Mouse (Mus musculus) liver, embryonic 16.5 days (tissue): Measurements from ENCODE around the gene Hist1h2bl. TPM values are rescaled to one million over a fixed set of nuclear protein-coding genes. Genes with fewer than 3 reads are reported as not detected.
"Not testable (repeated sequence)": the region's sequence is repeated elsewhere in the genome, so short reads cannot be mapped to it uniquely, and the experiment has no call there.

Source experiments
- ATAC-seq: fragments of 200-750 bp; cut with Nextera tagmentation; 2 replicates; pipeline ENCODE4 v1.8.0; 2017; ENCODE audit warnings: low read depth, mild to moderate bottlenecking, moderate number of reproducible peaks, moderate library complexity
- H3K27ac ChIP-seq: fragments of 300-500 bp; sonication (generic); 2 replicates; pipeline ENCODE4 v1.5.1; 2014; ENCODE audit warnings: mild to moderate bottlenecking, low read length
- H3K27me3 ChIP-seq: fragments of 300-500 bp; sonication (generic); 2 replicates; pipeline ENCODE4 v1.6.1; 2014; ENCODE audit warnings: low read depth, low read length, mixed read lengths; ENCODE audit not compliant: control insufficient read depth, insufficient read depth
- H3K36me3 ChIP-seq: fragments of 300-500 bp; sonication (generic); 2 replicates; pipeline ENCODE4 v1.6.1; 2014; ENCODE audit warnings: mild to moderate bottlenecking; ENCODE audit not compliant: control insufficient read depth, insufficient read depth
- H3K4me1 ChIP-seq: fragments of 300-500 bp; sonication (generic); 2 replicates; pipeline ENCODE4 v1.6.1; 2014; ENCODE audit warnings: low read depth, low read length, mixed read lengths; ENCODE audit not compliant: control insufficient read depth
- H3K4me2 ChIP-seq: fragments of 300-500 bp; sonication (generic); 2 replicates; pipeline ENCODE4 v1.6.1; 2014; ENCODE audit warnings: low read depth, low read length, mixed read lengths
- H3K4me3 ChIP-seq: fragments of 300-500 bp; sonication (generic); 2 replicates; pipeline ENCODE4 v1.5.1; 2014; ENCODE audit warnings: low read depth, mild to moderate bottlenecking, low read length
- H3K9ac ChIP-seq: fragments of 300-500 bp; sonication (generic); 2 replicates; pipeline ENCODE4 v1.6.1; 2014; ENCODE audit warnings: low read depth, low read length
- H3K9me3 ChIP-seq: fragments of 300-500 bp; sonication (generic); replicated peaks from 2 replicates; pipeline ENCODE4 v1.6.1; 2016; ENCODE audit warnings: low read length; ENCODE audit not compliant: control insufficient read depth
- WGBS: fragments of 180-500 bp; shearing (Covaris S2); extraction: QIAGEN DNeasy Blood & Tissue Kit; methylation state at CpG from one replicate; pipeline ENCODE4 v1.1.7; 2014; ENCODE audit not compliant: insufficient replicate concordance; 5-methylcytosine and 5-hydroxymethylcytosine counted together
- polyA plus RNA-seq: library from polyadenylated mRNA; unstranded; fragments of >200 nt; fragmentation: Nextera tagmentation; extraction: Ambion mirVana; gene quantifications from 2 replicates; pipeline ENCODE4 v1.2.1, GENCODE M21; 2015

The Hist1h2bl gene
- 3.5 and 6.2 TPM in 2 replicates for polyA plus RNA-seq

DNA sequence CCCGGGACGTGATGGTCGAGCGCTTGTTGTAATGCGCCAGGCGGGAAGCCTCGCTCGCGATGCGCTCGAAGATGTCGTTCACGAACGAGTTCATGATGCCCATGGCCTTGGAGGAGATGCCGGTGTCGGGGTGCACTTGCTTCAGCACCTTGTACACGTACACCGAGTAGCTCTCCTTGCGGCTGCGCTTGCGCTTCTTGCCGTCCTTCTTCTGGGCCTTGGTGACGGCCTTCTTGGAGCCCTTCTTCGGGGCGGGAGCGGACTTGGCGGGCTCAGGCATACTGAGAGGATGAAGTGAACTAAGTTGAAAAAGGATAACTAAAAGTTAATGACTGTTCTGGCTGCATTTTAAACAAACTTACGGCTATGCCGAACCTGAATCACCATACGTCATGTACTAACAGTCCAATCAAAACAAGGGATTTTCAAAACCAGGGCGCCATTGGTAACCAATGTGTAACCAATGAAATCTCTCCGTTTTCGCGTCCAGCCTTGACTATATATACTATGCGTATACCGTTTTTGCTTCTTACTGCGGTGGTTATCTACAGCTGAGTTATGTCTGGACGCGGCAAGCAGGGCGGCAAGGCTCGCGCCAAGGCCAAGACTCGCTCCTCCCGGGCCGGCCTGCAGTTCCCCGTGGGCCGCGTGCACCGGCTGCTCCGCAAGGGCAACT is at the start of gene Hist1h2bl, which contains the start of gene Hist1h2ai:
Gene Hist1h2bl, minus strand, starts transcription at position 280 of the 676 bp plus-strand sequence.
Gene Hist1h2ai, plus strand, starts transcription at position 559 of the 676 bp plus-strand sequence.
- under 1% methylated on average over 28 of the region's 50 CpGs for WGBS
- Histone ChIP-seq H3K9ac (peak within 1 kb of the TSS; percentile 83), H3K27ac (peak within 1 kb of the TSS; percentile 97), H3K4me3 (peak within 1 kb of the TSS; percentile 55), H3K4me1 (peaks cover 37% of the 10 kb centered on the region), H3K4me2 (peak within 1 kb of the TSS; percentile 82)
- H3K9me3 ChIP-seq, H3K36me3 ChIP-seq, H3K27me3 ChIP-seq: not testable (repeated sequence)
- peak; percentile 82 for ATAC-seq

GRCm38 (mm10) chr13:21755707-21756106 is 39.8 kb upstream of the Hist1h2bl start:
- peak overlapping the region; percentile 57 for H3K4me3 ChIP-seq
- H3K36me3 ChIP-seq = no peaks in the 10 kb centered on the region
- ATAC-seq = no peak

DNA sequence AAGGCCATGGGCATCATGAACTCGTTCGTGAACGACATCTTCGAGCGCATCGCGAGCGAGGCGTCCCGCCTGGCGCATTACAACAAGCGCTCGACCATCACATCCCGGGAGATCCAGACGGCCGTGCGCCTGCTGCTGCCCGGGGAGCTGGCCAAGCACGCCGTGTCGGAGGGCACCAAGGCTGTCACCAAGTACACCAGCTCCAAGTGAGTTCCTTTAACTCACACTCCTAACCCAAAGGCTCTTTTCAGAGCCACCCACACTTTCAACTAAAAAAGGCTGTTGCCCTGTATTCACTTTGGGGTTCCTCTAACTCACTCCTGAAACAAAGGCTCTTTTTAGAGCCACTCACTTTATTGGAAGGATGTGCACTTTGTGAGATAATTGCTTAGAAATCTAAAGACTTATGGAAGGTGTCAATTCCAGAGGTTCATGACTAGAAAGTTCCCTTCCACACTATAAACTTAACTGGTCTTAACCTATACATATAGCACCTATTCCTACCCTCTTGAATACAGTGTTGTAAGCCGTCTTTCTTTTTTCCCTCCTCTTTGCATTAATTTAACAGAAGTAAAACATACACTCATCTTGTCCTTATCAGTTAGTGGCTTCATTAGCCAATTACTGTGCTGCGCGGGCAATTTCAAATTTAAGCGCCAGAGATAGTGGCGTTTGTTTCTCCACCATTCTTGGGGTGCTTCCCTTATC is 38.5 kb upstream of the Hist1h2bl start:
- peak overlapping the region; percentile 64 for H3K9ac ChIP-seq
- not testable (repeated sequence) for H3K4me1 ChIP-seq, H3K27me3 ChIP-seq, H3K36me3 ChIP-seq, H3K9me3 ChIP-seq
- peak overlapping the region; percentile 75 for H3K4me2 ChIP-seq
- peak overlapping the region; percentile 99 for H3K27ac ChIP-seq
- peak; percentile 17 for ATAC-seq
- 2% methylated on average over 8 of the region's 26 CpGs for WGBS
- H3K4me3 ChIP-seq = peak overlapping the region; percentile 63

More at GRCm38 (mm10) chr13:21755707-21756106, 39.8 kb upstream of the Hist1h2bl start:
- Histone ChIP-seq H3K9me3 (no peaks in the 10 kb centered on the region), H3K27ac (peak overlapping the region; percentile 86; the same call in 1 of the 2 replicates), H3K4me1 (peaks cover 5% of the 10 kb centered on the region), H3K27me3 (no peaks in the 10 kb centered on the region), H3K4me2 (peak overlapping the region; percentile 55), H3K9ac (peak overlapping the region; percentile 42; the same call in 1 of the 2 replicates)
- WGBS = 53% methylated on average over 1 of the region's 1 CpGs

- H3K4me2 ChIP-seq = peak within 1 kb of the TSS; percentile 75
- H3K4me1 ChIP-seq, H3K36me3 ChIP-seq, H3K9me3 ChIP-seq, H3K27me3 ChIP-seq: not testable (repeated sequence)
- H3K9ac ChIP-seq = peak within 1 kb of the TSS; percentile 70
- ATAC-seq = peak; percentile 84
- peak within 1 kb of the TSS; percentile 99 for H3K27ac ChIP-seq
- WGBS = under 1% methylated on average over 40 of the region's 50 CpGs
- peak within 1 kb of the TSS; percentile 63 for H3K4me3 ChIP-seq
These were observed 37.8 kb upstream of the Hist1h2bl start, which contains the start of the genes Hist1h2ak and Hist1h2bn for GRCm38 (mm10) chr13:21753524-21754285. TSS of gene Hist1h2ak (minus strand) at chr13:21753827. TSS of gene Hist1h2bn (plus strand) at chr13:21754123.

DNA sequence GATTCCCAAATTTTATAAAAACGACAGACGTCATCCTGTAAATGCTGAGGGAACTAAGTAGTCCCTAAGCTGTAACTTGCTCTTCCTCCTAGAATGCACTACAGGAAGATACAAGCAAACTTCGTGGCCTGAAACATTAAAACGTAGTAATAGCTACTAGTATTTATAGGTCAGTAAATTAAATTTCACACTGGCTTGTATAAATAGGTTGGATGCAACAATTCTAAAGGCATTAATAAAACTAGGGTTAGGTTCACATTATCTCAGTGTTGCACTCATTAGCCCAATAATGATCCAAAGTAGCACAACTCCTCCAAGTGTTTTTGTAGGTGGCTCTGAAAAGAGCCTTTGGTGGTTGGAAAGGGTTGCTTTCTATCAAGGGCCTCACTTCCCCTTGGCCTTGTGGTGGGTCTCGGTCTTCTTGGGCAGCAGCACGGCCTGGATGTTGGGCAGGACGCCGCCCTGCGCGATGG is 37.1 kb upstream of the Hist1h2bl start:
- no peak for ATAC-seq
- peak overlapping the region; percentile 99 for H3K27ac ChIP-seq
- peak overlapping the region; percentile 75 for H3K4me2 ChIP-seq
- H3K27me3 ChIP-seq = no peaks in the 10 kb centered on the region
- peaks cover 8% of the 10 kb centered on the region for H3K4me1 ChIP-seq
- WGBS = under 1% methylated on average over 10 of the region's 10 CpGs
- H3K36me3 ChIP-seq = no peaks in the 10 kb centered on the region
- no peaks in the 10 kb centered on the region for H3K9me3 ChIP-seq
- H3K4me3 ChIP-seq = peak overlapping the region; percentile 63
- peak overlapping the region; percentile 70 for H3K9ac ChIP-seq

DNA sequence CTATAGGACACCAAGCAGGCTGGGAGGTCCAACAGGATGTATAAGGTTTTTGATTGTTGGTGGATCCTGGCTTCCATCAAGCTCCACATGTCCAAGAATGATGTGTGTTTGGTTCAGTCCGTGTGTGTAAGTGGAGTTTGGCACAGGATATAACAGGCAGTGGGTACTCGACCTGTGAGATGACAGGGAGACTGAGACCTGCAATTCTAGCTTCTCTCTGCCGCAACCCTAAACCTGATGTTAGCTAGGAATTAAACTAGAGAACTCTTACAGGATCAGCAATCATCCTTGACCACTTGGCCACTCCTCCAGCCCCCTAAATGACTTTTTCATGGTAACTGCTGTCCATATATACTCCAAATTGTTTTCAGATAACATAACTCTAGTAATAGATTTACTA is 36.4 kb upstream of the Hist1h2bl start:
- H3K9me3 ChIP-seq = no peaks in the 10 kb centered on the region
- H3K27ac ChIP-seq = peak overlapping the region; percentile 99
- no peak for ATAC-seq
- peaks cover under 1% of the 10 kb centered on the region; the same call in 1 of the 2 replicates for H3K36me3 ChIP-seq
- H3K4me2 ChIP-seq = peak overlapping the region; percentile 75
- peak overlapping the region; percentile 70 for H3K9ac ChIP-seq
- H3K27me3 ChIP-seq = no peaks in the 10 kb centered on the region
- 31% methylated on average over 3 of the region's 3 CpGs for WGBS
- peaks cover 11% of the 10 kb centered on the region for H3K4me1 ChIP-seq
- H3K4me3 ChIP-seq = peak overlapping the region; percentile 63

GRCm38 (mm10) chr13:21751827-21752226 is 35.9 kb upstream of the Hist1h2bl start:
- Histone ChIP-seq H3K9me3 (no peaks in the 10 kb centered on the region), H3K4me3 (peak overlapping the region; percentile 63), H3K27me3 (no peaks in the 10 kb centered on the region), H3K27ac (peak overlapping the region; percentile 99), H3K4me2 (peak overlapping the region; percentile 75), H3K36me3 (peaks cover 4% of the 10 kb centered on the region; the same call in 1 of the 2 replicates), H3K4me1 (peaks cover 12% of the 10 kb centered on the region), H3K9ac (peak overlapping the region; percentile 70)
- no peak for ATAC-seq
- 39% methylated on average over 3 of the region's 3 CpGs for WGBS

GRCm38 (mm10) chr13:21751417-21751816 is 35.5 kb upstream of the Hist1h2bl start:
- H3K27ac ChIP-seq = peak overlapping the region; percentile 99
- ATAC-seq = no peak
- no peaks in the 10 kb centered on the region for H3K27me3 ChIP-seq
- H3K36me3 ChIP-seq = peaks cover 4% of the 10 kb centered on the region; the same call in 1 of the 2 replicates
- peak overlapping the region; percentile 70 for H3K9ac ChIP-seq
- peaks cover 15% of the 10 kb centered on the region for H3K4me1 ChIP-seq
- H3K9me3 ChIP-seq = no peaks in the 10 kb centered on the region
- H3K4me2 ChIP-seq = peak overlapping the region; percentile 75
- H3K4me3 ChIP-seq = peak overlapping the region; percentile 6
